Mouse (Mus musculus): ENCODE measurements around the gene Asic4. TPM values are rescaled to one million over a fixed set of nuclear protein-coding genes. Genes with fewer than 3 reads are reported as not detected.

Gene Asic4
- polyA plus RNA-seq, 1 experiment = 1.0 TPM

DNA sequence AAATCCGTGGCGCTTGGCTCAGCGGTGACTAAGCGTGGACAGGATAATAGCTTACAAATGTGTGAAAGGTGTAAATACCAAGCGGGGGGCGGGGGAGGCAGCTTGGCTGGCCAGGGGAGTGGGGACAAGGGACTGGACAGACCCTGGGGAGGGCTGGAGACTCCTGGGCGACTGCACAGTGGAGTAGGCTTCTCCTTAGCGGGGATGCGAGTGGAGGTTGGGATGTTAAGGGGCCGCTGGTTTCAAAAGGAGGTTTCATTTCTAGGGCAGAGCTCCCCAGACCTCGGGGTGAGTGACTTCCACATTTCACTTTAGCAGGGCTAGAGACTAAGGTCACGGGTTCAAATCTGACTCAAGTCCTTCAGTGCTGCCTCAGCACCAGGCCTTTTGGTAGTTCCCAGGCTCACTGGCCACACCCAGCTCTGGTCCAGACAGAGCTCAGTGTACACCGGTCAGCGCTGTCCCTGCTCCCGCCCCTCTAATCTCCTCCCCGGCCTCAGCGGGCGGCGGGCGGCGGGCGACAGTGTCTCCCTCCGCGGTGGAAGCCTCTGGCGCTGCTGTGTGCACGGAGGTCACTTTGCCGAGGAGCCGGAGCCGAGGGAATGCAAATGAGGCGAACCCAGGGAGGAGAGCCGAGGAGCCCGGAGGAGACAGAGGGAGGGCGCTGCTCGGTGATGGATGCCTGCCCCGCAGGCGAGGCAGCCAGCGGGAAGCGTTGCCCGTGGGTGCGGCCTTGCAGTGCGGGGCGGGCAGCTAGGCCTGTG, 8.0 kb downstream of the Asic4 start:
- Histone ChIP-seq H3K27me3 (ENCODE audit: control insufficient read depth, insufficient read depth, low read length) (no peaks in the 10 kb centered on the region; the same call in 1 of the 2 replicates), H3K4me3 (ENCODE audit: control insufficient read depth, low read depth, low read length) (peak overlapping the region; percentile 11), H3K27ac (ENCODE audit: control insufficient read depth, insufficient read depth, low read depth, low read length) (no peak overlapping the region), H3K4me1 (ENCODE audit: control insufficient read depth, insufficient read depth, low read length) (peaks cover 9% of the 10 kb centered on the region), H3K36me3 (ENCODE audit: control insufficient read depth, insufficient read depth, low read length) (no peaks in the 10 kb centered on the region)
- TF ChIP-seq CTCF (IDR thresholded peaks at IDR 0.05; ENCODE audit: control insufficient read depth, insufficient read depth, insufficient replicate concordance, low read depth, low read length) = no peak
- no peak for TF ChIP-seq POLR2A (IDR thresholded peaks at IDR 0.05; ENCODE audit: control insufficient read depth, low read depth, low read length)

DNA sequence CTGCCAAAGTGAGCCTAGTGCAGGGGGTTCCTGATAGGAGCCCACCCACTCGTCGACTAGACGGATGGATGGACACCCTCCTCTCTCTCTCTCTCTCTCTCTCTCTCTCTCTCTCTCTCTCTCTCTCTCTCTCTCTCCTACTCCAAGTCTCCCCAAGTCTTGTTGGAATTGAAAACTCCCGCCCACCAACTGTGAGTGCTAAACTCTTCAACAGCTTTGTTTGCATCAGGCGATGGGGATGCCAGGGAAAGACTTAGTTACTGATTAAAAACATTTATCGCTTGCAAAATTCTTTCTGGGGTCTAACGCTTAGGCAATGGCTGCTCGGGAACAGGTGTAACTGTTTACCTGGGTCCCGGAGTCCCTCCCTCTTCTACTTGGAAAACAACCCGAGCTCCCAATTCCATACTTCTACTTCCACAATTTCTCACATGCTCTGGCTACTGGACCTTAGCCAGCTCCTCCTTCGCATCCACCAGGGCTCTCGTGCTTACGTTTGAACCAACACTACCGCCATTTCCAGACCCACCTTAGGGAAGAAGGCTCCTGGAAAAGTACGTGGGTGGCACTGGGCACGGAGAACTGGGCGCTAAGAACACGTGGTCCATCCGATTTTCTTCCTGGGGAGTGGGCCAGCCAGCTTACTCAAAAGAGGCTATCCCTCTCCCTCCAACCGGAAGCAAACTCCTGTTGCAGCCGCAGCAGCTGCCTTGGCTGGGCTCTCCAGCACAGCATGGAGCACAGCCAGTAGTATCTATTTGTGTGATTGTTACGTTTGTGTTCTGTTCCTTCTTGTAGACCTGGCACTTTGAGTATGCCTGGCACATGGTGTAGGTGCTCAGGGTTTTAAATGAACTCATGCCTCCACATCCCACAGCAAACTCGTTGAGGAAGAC, 8.8 kb downstream of the Asic4 start:
- Histone ChIP-seq H3K27me3 (ENCODE audit: control insufficient read depth, insufficient read depth, low read length) (no peaks in the 10 kb centered on the region; the same call in 1 of the 2 replicates), H3K4me1 (ENCODE audit: control insufficient read depth, insufficient read depth, low read length) (peaks cover 9% of the 10 kb centered on the region), H3K36me3 (ENCODE audit: control insufficient read depth, insufficient read depth, low read length) (no peaks in the 10 kb centered on the region), H3K4me3 (ENCODE audit: control insufficient read depth, low read depth, low read length) (peak overlapping the region; percentile 11), H3K27ac (ENCODE audit: control insufficient read depth, insufficient read depth, low read depth, low read length) (no peak overlapping the region)
- TF ChIP-seq POLR2A (IDR thresholded peaks at IDR 0.05; ENCODE audit: control insufficient read depth, low read depth, low read length) = no peak
- TF ChIP-seq CTCF (IDR thresholded peaks at IDR 0.05; ENCODE audit: control insufficient read depth, insufficient read depth, insufficient replicate concordance, low read depth, low read length) = no peak

DNA sequence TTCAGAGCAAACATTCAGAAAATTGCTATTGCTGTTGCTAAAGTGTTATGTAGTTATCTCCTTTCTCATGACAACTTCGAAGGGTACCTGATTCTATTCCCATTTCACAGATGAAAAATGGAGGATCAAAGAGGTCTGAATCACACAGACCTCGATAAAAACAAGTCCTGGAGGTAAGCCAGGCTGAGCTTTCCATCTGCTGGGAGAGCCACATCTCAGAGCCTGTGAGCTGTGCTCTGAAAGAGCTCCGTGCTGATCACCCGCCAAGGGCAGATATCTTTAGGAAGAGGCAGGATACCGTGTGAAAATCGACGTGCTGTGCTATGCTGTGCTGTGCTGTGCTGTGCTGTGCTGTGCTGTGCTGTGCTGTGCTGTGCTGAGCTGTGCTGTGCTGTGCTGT, 10.1 kb downstream of the Asic4 start:
- H3K4me1 ChIP-seq (ENCODE audit: control insufficient read depth, insufficient read depth, low read length) = peaks cover 9% of the 10 kb centered on the region
- H3K27ac ChIP-seq (ENCODE audit: control insufficient read depth, insufficient read depth, low read depth, low read length) = no peak overlapping the region
- no peaks in the 10 kb centered on the region; the same call in 1 of the 2 replicates for H3K27me3 ChIP-seq (ENCODE audit: control insufficient read depth, insufficient read depth, low read length)
- no peak for TF ChIP-seq CTCF (IDR thresholded peaks at IDR 0.05; ENCODE audit: control insufficient read depth, insufficient read depth, insufficient replicate concordance, low read depth, low read length)
- no peaks in the 10 kb centered on the region for H3K36me3 ChIP-seq (ENCODE audit: control insufficient read depth, insufficient read depth, low read length)
- no peak overlapping the region for H3K4me3 ChIP-seq (ENCODE audit: control insufficient read depth, low read depth, low read length)

DNA sequence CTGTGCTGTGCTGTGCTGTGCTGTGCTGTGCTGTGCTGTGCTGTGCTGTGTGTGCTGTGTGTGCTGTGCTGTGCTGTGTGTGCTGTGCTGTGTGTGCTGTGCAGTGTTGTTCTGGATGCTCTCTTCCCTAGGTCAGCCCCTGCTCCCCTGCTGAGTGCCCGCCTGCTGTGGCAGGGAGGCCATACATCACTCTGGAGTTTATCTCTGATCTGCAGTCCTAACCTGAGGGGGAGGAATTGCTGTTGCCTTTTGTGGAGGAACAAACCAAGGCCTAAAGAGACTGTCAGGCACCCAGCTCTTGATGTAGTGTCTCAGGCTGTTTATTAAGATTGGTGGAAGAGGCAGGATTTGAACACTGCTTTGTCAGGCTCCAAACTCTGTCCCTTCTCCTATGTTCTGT, 12.4 kb downstream of the Asic4 start:
- no peak overlapping the region for H3K27ac ChIP-seq (ENCODE audit: control insufficient read depth, insufficient read depth, low read depth, low read length)
- H3K4me3 ChIP-seq (ENCODE audit: control insufficient read depth, low read depth, low read length) = no peak overlapping the region
- H3K27me3 ChIP-seq (ENCODE audit: control insufficient read depth, insufficient read depth, low read length) = no peaks in the 10 kb centered on the region; the same call in 1 of the 2 replicates
- no peaks in the 10 kb centered on the region for H3K36me3 ChIP-seq (ENCODE audit: control insufficient read depth, insufficient read depth, low read length)
- TF ChIP-seq POLR2A (IDR thresholded peaks at IDR 0.05; ENCODE audit: control insufficient read depth, low read depth, low read length) = no peak
- no peak for TF ChIP-seq CTCF (IDR thresholded peaks at IDR 0.05; ENCODE audit: control insufficient read depth, insufficient read depth, insufficient replicate concordance, low read depth, low read length)
- H3K4me1 ChIP-seq (ENCODE audit: control insufficient read depth, insufficient read depth, low read length) = peaks cover 4% of the 10 kb centered on the region

GRCm38 (mm10) chr1:75463652-75464204, 13.5 kb downstream of the Asic4 start:
- Histone ChIP-seq H3K27me3 (ENCODE audit: control insufficient read depth, insufficient read depth, low read length) (no peaks in the 10 kb centered on the region), H3K4me3 (ENCODE audit: control insufficient read depth, low read depth, low read length) (no peak overlapping the region), H3K27ac (ENCODE audit: control insufficient read depth, insufficient read depth, low read depth, low read length) (no peak overlapping the region), H3K4me1 (ENCODE audit: control insufficient read depth, insufficient read depth, low read length) (peaks cover 2% of the 10 kb centered on the region; the same call in 1 of the 2 replicates), H3K36me3 (ENCODE audit: control insufficient read depth, insufficient read depth, low read length) (no peaks in the 10 kb centered on the region)
- TF ChIP-seq POLR2A (IDR thresholded peaks at IDR 0.05; ENCODE audit: control insufficient read depth, low read depth, low read length) (no peak), CTCF (IDR thresholded peaks at IDR 0.05; ENCODE audit: control insufficient read depth, insufficient read depth, insufficient replicate concordance, low read depth, low read length) (no peak)

GRCm38 (mm10) chr1:75467215-75467927, 17.1 kb downstream of the Asic4 start:
- no peaks in the 10 kb centered on the region for H3K36me3 ChIP-seq (ENCODE audit: control insufficient read depth, insufficient read depth, low read length)
- peak overlapping the region; percentile 71 for H3K27ac ChIP-seq (ENCODE audit: control insufficient read depth, insufficient read depth, low read depth, low read length)
- H3K4me1 ChIP-seq (ENCODE audit: control insufficient read depth, insufficient read depth, low read length) = no peaks in the 10 kb centered on the region
- TF ChIP-seq CTCF (IDR thresholded peaks at IDR 0.05; ENCODE audit: control insufficient read depth, insufficient read depth, insufficient replicate concordance, low read depth, low read length) (peak; percentile 68), POLR2A (IDR thresholded peaks at IDR 0.05; ENCODE audit: control insufficient read depth, low read depth, low read length) (no peak)
- no peaks in the 10 kb centered on the region for H3K27me3 ChIP-seq (ENCODE audit: control insufficient read depth, insufficient read depth, low read length)
- H3K4me3 ChIP-seq (ENCODE audit: control insufficient read depth, low read depth, low read length) = no peak overlapping the region
